Mouse (Mus musculus) kidney, postnatal 0 days (tissue): ENCODE results near the gene Exosc10. TPM values are rescaled to one million over a fixed set of nuclear protein-coding genes. Genes with fewer than 3 reads are reported as not detected.

Experiments used
- ATAC-seq: fragments of 200-750 bp; cut with Nextera tagmentation; replicated peaks from 2 replicates; pipeline ENCODE4 v1.8.0; 2017; ENCODE audit warnings: low read depth, moderate number of reproducible peaks, moderate TSS enrichment, moderate library complexity; ENCODE audit not compliant: low FRiP score
- DNase-seq: peaks from one replicate; pipeline ENCODE4 v3.0.0-alpha.2; 2016; ENCODE audit warnings: low spot score
- H3K27ac ChIP-seq: fragments of 300-500 bp; sonication (generic); 2 replicates; pipeline ENCODE4 v1.5.1; 2014; ENCODE audit warnings: mild to moderate bottlenecking
- H3K27me3 ChIP-seq: fragments of 300-500 bp; sonication (generic); 2 replicates; pipeline ENCODE4 v1.6.1; 2014; ENCODE audit warnings: low read length, mixed read lengths; ENCODE audit not compliant: insufficient read depth
- H3K36me3 ChIP-seq: fragments of 300-500 bp; sonication (generic); 2 replicates; pipeline ENCODE4 v1.6.1; 2014; ENCODE audit warnings: low read length, mixed read lengths; ENCODE audit not compliant: insufficient read depth
- H3K4me1 ChIP-seq: fragments of 300-500 bp; sonication (generic); replicated peaks from 2 replicates; pipeline ENCODE4 v1.6.1; 2014; ENCODE audit warnings: antibody characterized with exemption, low read length, mixed read lengths; ENCODE audit not compliant: insufficient read depth
- H3K4me2 ChIP-seq: fragments of 300-500 bp; sonication (generic); 2 replicates; pipeline ENCODE4 v1.6.1; 2014; ENCODE audit warnings: mild to moderate bottlenecking, low read length, moderate library complexity, mixed read lengths
- H3K4me3 ChIP-seq: fragments of 300-500 bp; sonication (generic); replicated peaks from 2 replicates; pipeline ENCODE4 v1.5.1; 2014; ENCODE audit warnings: low read depth, low read length
- H3K9ac ChIP-seq: fragments of 300-500 bp; sonication (generic); 2 replicates; pipeline ENCODE4 v1.6.1; 2014; ENCODE audit warnings: low read depth, low read length
- H3K9me3 ChIP-seq: fragments of 300-500 bp; sonication (generic); replicated peaks from 2 replicates; pipeline ENCODE4 v1.6.1; 2016; ENCODE audit warnings: low read length, inconsistent platforms, mixed read lengths
- CTCF ChIP-seq: IDR thresholded peaks from 2 replicates; pipeline ENCODE4 v1.5.1; 2016; ENCODE audit warnings: antibody characterized with exemption, low read depth, mild to moderate bottlenecking, moderate library complexity
- WGBS: fragments of 180-500 bp; shearing (Covaris S2); extraction: QIAGEN DNeasy Blood & Tissue Kit; methylation state at CpG from one replicate; pipeline ENCODE4 v1.1.7; 2014; 5-methylcytosine and 5-hydroxymethylcytosine counted together
- polyA plus RNA-seq: library from polyadenylated mRNA; unstranded; fragments of >200 nt; fragmentation: Nextera tagmentation; extraction: Ambion mirVana; gene quantifications from 2 replicates; pipeline ENCODE4 v1.2.1, GENCODE M21; 2015

The Exosc10 gene
- polyA plus RNA-seq, 1 experiment from 2014 or later, result 52.4 TPM

GRCm38 (mm10) chr4:148531341-148531740, 26.9 kb upstream of the Exosc10 start:
- H3K4me3 ChIP-seq, result no peak overlapping the region
- H3K36me3 ChIP-seq, result peaks cover 73% of the 10 kb centered on the region
- H3K27ac ChIP-seq, result no peak overlapping the region
- no peak for ATAC-seq
- no peak overlapping the region for H3K4me2 ChIP-seq
- H3K4me1 ChIP-seq, result no peaks in the 10 kb centered on the region
- WGBS, result 76% methylated on average over 4 of the region's 4 CpGs
- no peaks in the 10 kb centered on the region for H3K9me3 ChIP-seq
- no peak overlapping the region for H3K9ac ChIP-seq
- no peak for TF ChIP-seq CTCF
- DNase-seq, result no peak
- H3K27me3 ChIP-seq, result no peaks in the 10 kb centered on the region

DNA sequence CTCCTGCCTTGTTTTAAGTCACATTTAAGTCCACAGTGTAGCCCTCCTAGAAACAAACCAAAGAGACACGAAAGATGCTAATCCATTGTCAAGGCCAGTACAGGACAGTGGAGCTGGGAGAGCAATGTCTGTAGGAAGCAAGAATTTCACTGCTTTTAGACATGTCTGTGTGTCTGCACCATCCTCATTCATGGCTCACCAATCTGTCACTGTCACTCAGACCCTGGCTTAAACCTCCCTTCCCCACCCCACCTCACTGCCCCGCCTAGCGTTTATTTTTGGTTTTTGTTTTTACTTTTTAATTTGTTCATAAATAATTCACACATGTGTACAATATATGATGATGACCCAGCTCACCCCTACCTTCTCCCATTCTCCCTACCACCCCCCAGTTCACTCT, 25.7 kb upstream of the Exosc10 start:
- H3K4me3 ChIP-seq, result no peak overlapping the region
- ATAC-seq (no peak), DNase-seq (no peak)
- WGBS, result 98% methylated on average over 3 of the region's 3 CpGs
- H3K4me1 ChIP-seq, result no peaks in the 10 kb centered on the region
- H3K4me2 ChIP-seq, result no peak overlapping the region
- no peaks in the 10 kb centered on the region for H3K27me3 ChIP-seq
- peaks cover 73% of the 10 kb centered on the region for H3K36me3 ChIP-seq
- H3K9me3 ChIP-seq, result no peaks in the 10 kb centered on the region
- no peak for TF ChIP-seq CTCF
- H3K27ac ChIP-seq, result no peak overlapping the region
- no peak overlapping the region for H3K9ac ChIP-seq

DNA sequence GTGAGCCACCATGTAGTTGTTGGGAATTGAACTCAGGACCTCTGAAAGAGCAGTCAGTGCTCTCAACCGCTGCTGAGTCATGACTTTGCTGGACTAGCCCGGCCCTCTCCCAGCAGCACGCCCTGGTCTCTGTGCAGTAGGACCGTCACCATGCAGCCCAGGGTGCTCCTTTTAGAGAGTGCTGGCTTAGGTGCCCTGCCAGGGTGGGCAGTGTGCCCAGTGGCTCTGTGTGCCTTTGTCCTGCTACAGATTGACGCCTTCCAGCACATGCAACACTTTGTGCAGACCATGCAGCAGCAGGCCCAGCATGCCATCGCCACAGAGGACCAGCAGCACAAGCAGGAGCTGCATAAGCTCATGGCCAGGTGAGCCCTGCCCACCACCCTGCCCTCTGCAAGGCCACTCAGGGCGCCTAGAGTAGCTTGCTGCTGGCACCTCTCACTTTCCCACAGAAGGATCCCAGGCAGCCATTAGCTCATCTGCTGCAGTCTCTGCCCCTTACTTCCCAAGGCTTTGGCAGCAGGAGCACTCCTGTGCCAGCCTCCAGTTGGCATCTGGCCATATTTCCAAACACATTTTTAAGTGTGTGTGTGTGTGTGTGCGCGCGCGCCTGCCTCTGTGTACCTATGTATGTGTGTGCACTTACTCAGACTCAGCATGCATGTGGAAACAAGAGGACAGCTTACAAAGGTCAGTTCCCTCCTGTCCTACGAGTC, 24.5 kb upstream of the Exosc10 start:
- ATAC-seq, result 0 out of 2 replicates have a peak, but pooled peaks have one; percentile 29
- TF ChIP-seq CTCF, result no peak
- H3K27ac ChIP-seq, result no peak overlapping the region

DNA sequence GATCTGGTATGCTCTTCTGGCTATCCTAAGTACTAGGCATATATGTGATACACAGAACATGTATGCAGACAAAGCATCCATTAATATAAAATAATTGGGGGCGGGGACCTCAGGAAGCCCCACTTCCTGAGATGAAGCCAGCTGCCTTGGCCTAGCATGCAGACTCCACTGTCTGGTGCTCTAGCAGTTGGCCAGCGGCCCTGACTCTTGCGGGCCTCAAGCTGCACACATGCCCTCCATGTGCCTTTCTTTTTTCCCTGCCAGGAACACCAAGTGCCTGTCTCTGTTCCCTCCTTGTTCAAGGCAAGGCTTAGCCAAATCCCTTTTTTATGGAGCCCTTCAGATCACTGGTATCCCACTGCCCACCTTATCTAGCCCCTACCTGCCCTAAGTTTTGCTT, 22.4 kb upstream of the Exosc10 start:
- Histone ChIP-seq H3K9me3 (no peaks in the 10 kb centered on the region), H3K27me3 (no peaks in the 10 kb centered on the region), H3K4me3 (no peak overlapping the region), H3K27ac (no peak overlapping the region), H3K4me1 (no peaks in the 10 kb centered on the region), H3K4me2 (no peak overlapping the region), H3K9ac (no peak overlapping the region), H3K36me3 (peaks cover 92% of the 10 kb centered on the region)
- DNase-seq, result no peak
- TF ChIP-seq CTCF, result no peak
- 89% methylated on average over 3 of the region's 3 CpGs for WGBS
- no peak for ATAC-seq

More for the DNA sequence above, 24.5 kb upstream of the Exosc10 start:
- H3K4me2 ChIP-seq, result no peak overlapping the region
- H3K9me3 ChIP-seq, result no peaks in the 10 kb centered on the region
- no peak for DNase-seq
- H3K4me1 ChIP-seq, result no peaks in the 10 kb centered on the region
- 90% methylated on average over 12 of the region's 12 CpGs for WGBS
- H3K9ac ChIP-seq, result no peak overlapping the region
- H3K36me3 ChIP-seq, result peaks cover 84% of the 10 kb centered on the region
- no peak overlapping the region for H3K4me3 ChIP-seq
- no peaks in the 10 kb centered on the region for H3K27me3 ChIP-seq

DNA sequence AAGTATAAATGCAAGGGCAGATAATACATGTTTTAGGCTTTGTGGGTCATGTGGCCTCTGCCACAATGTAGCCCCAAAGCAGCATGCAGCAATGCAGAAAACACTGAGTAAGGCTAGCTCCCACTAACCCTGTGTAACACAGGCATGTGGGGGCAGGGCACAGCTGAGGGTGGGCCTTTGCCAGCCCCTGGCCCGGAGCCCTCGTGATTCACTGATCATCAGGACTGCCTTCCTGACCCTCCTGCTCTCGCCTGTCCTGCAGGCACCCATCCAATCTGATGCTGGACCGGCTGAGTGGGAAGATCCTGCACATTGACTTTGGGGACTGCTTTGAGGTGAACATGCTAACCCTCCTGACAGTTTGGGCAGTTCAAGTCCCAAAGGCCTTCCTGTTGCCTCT, 9.1 kb upstream of the Exosc10 start:
- no peak overlapping the region for H3K4me3 ChIP-seq
- no peaks in the 10 kb centered on the region for H3K4me1 ChIP-seq
- H3K9ac ChIP-seq, result no peak overlapping the region
- TF ChIP-seq CTCF, result no peak
- peaks cover 83% of the 10 kb centered on the region for H3K36me3 ChIP-seq
- DNase-seq (no peak), ATAC-seq (no peak)
- H3K27me3 ChIP-seq, result no peaks in the 10 kb centered on the region
- no peak overlapping the region for H3K4me2 ChIP-seq
- no peaks in the 10 kb centered on the region for H3K9me3 ChIP-seq
- 84% methylated on average over 4 of the region's 4 CpGs for WGBS
- no peak overlapping the region for H3K27ac ChIP-seq

DNA sequence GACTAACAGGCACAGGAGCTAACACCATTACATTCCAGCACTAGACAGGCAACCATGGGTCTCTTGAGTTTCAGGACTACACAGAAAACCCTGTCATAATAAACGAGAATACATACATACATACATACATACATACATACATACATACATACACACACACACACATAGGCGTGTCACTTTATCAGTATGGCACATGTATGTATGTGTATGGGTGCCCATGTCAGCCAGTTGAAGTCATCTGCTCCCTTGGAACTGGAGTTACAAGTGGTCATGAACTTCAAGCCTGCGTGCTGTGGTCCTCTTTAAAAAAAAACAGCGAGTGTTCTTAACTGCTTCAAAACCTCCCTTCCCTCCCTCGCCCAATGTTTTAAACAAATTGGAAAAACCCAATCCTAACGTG, 463 bp upstream of the Exosc10 start:
- DNase-seq, result no peak
- WGBS, result 33% methylated on average over 6 of the region's 6 CpGs
- H3K4me2 ChIP-seq, result peak overlapping the region; percentile 81
- peak overlapping the region; percentile 87 for H3K4me3 ChIP-seq
- peak overlapping the region; percentile 96 for H3K9ac ChIP-seq
- H3K27me3 ChIP-seq, result no peaks in the 10 kb centered on the region
- peak overlapping the region; percentile 90 for H3K27ac ChIP-seq
- no peak for ATAC-seq
- TF ChIP-seq CTCF, result no peak
- no peaks in the 10 kb centered on the region for H3K9me3 ChIP-seq
- 0 out of 2 replicates have a peak, but pooled peaks cover 6% of the 10 kb centered on the region for H3K4me1 ChIP-seq
- peaks cover 49% of the 10 kb centered on the region for H3K36me3 ChIP-seq
